Mouse (Mus musculus): ENCODE measurements around the gene Fabp3. TPM values are rescaled to one million over a fixed set of nuclear protein-coding genes. Genes with fewer than 3 reads are reported as not detected.

The Fabp3 gene
- polyA plus RNA-seq (2015; fragmentation: Illumina TruSeq; extraction: RNeasy Lipid Tissue Mini Kit (QIAGEN cat#74804); ENCODE audit: insufficient read depth, low replicate concordance) = not detected

GRCm38 (mm10) chr4:130308231-130309081, at the start of gene Fabp3, which contains the start of gene Gm10570:
Fabp3 (plus strand) TSS chr4:130308595.
Gm10570 (minus strand) TSS chr4:130308674.

GRCm38 (mm10) chr4:130279105-130279504, 29.3 kb upstream of the Fabp3 start, which contains the start of gene Serinc2:
Serinc2 (minus strand) TSS chr4:130279205.

DNA sequence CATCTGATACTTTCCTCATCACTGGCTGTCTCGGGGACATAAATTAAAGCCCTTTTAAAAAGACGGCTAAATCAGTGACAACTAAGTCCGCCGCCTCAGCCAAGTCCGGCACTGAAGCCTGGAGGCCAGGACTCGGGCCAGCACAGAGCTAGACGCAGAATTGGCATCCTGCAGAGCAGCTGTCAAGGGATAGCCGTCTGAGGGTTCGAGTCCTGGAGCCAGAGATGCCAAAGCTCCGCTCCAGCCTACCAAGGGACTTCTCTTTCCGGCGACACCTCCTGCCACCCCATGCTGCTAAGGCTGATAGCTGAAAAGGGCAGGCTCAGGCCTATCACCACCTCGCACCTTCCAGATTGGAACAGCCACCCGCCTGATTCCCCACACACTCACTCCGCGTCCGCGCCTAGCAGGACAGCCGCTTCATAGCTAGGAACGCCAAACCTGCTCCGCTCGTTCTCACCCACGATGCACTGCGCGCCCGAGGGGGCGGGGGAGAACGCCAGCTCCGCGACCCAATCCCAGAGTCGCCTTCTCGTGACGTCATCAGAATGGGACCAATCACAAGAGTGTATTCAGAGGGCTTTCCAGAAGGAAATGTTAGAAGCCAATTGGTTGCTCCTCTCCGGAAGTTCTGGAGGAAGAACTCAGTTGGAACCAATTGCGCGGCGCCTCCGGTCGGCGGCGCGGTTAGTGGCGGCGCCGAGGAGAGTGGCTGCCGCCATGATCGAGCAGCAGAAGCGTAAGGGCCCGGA, 51.3 kb downstream of the Fabp3 start, which contains the start of the genes Zcchc17 and Snrnp40:
Zcchc17 (minus strand) TSS at position 458 of the 752 bp plus-strand sequence.
Snrnp40 (plus strand) TSS at position 647 of the 752 bp plus-strand sequence.

Other genes with a start within 250 kb of the Fabp3 start
- 18.7 TPM for gene Pef1, start 206.0 kb upstream of the Fabp3 start, polyA plus RNA-seq (2015; fragmentation: Illumina TruSeq; extraction: RNeasy Lipid Tissue Mini Kit (QIAGEN cat#74804); ENCODE audit: insufficient read depth, low replicate concordance)
- not detected for gene Hcrtr1, start 169.2 kb upstream of the Fabp3 start, polyA plus RNA-seq (2015; fragmentation: Illumina TruSeq; extraction: RNeasy Lipid Tissue Mini Kit (QIAGEN cat#74804); ENCODE audit: insufficient read depth, low replicate concordance)
- gene Tinagl1, start 133.5 kb upstream of the Fabp3 start, polyA plus RNA-seq (2015; fragmentation: Illumina TruSeq; extraction: RNeasy Lipid Tissue Mini Kit (QIAGEN cat#74804); ENCODE audit: insufficient read depth, low replicate concordance) = 21.0 TPM
- not detected for gene Gm853, start 86.2 kb upstream of the Fabp3 start, polyA plus RNA-seq (2015; fragmentation: Illumina TruSeq; extraction: RNeasy Lipid Tissue Mini Kit (QIAGEN cat#74804); ENCODE audit: insufficient read depth, low replicate concordance)
- gene Serinc2, start 29.4 kb upstream of the Fabp3 start, polyA plus RNA-seq (2015; fragmentation: Illumina TruSeq; extraction: RNeasy Lipid Tissue Mini Kit (QIAGEN cat#74804); ENCODE audit: insufficient read depth, low replicate concordance) = not detected
- not detected for gene Gm10570, start 79 bp downstream of the Fabp3 start, polyA plus RNA-seq (2015; fragmentation: Illumina TruSeq; extraction: RNeasy Lipid Tissue Mini Kit (QIAGEN cat#74804); ENCODE audit: insufficient read depth, low replicate concordance)
- gene Zcchc17, start 51.3 kb downstream of the Fabp3 start, polyA plus RNA-seq (2015; fragmentation: Illumina TruSeq; extraction: RNeasy Lipid Tissue Mini Kit (QIAGEN cat#74804); ENCODE audit: insufficient read depth, low replicate concordance) = 37.3 TPM
- 57.8 TPM for gene Snrnp40, start 51.5 kb downstream of the Fabp3 start, polyA plus RNA-seq (2015; fragmentation: Illumina TruSeq; extraction: RNeasy Lipid Tissue Mini Kit (QIAGEN cat#74804); ENCODE audit: insufficient read depth, low replicate concordance)